Mouse (Mus musculus): Measurements from ENCODE around the gene Pdcd4.

GRCm38 (mm10) chr19:53892061-53892460 is at the start of gene Pdcd4:
- TF ChIP-seq CTCF (conservative IDR thresholded peaks at IDR 0.05; ENCODE audit: low read length) (no peak), NANOG (IDR thresholded peaks at IDR 0.05; ENCODE audit: borderline replicate concordance, low read length) (no peak)

Data from E14TG2a.4 (cell line).